Mouse (Mus musculus) kidney, embryonic 16.5 days (tissue): ENCODE measurements around the gene Gm9857. TPM values are rescaled to one million over a fixed set of nuclear protein-coding genes. Genes with fewer than 3 reads are reported as not detected.

Experiments
- ATAC-seq: fragments of 200-750 bp; cut with Nextera tagmentation; 2 replicates; pipeline ENCODE4 v1.8.0; 2017; ENCODE audit warnings: moderate TSS enrichment; ENCODE audit not compliant: low FRiP score, low TSS enrichment
- H3K27ac ChIP-seq: fragments of 300-500 bp; sonication (generic); 2 replicates; pipeline ENCODE4 v1.5.1; 2014; ENCODE audit warnings: low read length
- H3K27me3 ChIP-seq: fragments of 300-500 bp; sonication (generic); 2 replicates; pipeline ENCODE4 v1.6.1; 2014; ENCODE audit warnings: low read length, control low read depth, mixed read lengths; ENCODE audit not compliant: insufficient read depth
- H3K36me3 ChIP-seq: fragments of 300-500 bp; sonication (generic); 2 replicates; pipeline ENCODE4 v1.6.1; 2014; ENCODE audit warnings: low read length, control low read depth, mixed read lengths; ENCODE audit not compliant: insufficient read depth
- H3K4me1 ChIP-seq: fragments of 300-500 bp; sonication (generic); 2 replicates; pipeline ENCODE4 v1.6.1; 2014; ENCODE audit warnings: low read length, control low read depth, mixed read lengths; ENCODE audit not compliant: insufficient read depth
- H3K4me2 ChIP-seq: fragments of 300-500 bp; sonication (generic); replicated peaks from 2 replicates; pipeline ENCODE4 v1.6.1; 2014; ENCODE audit warnings: low read depth, low read length
- H3K4me3 ChIP-seq: fragments of 300-500 bp; sonication (generic); 2 replicates; pipeline ENCODE4 v1.5.1; 2014; ENCODE audit warnings: mild to moderate bottlenecking, low read length
- H3K9ac ChIP-seq: fragments of 300-500 bp; sonication (generic); replicated peaks from 2 replicates; pipeline ENCODE4 v1.6.1; 2014; ENCODE audit warnings: low read length
- H3K9me3 ChIP-seq: fragments of 300-500 bp; sonication (generic); 2 replicates; pipeline ENCODE4 v1.6.1; 2016; ENCODE audit warnings: low read length, control low read depth
- WGBS: fragments of 180-500 bp; shearing (Covaris S2); extraction: QIAGEN DNeasy Blood & Tissue Kit; methylation state at CpG from one replicate; pipeline ENCODE4 v1.1.7; 2014; 5-methylcytosine and 5-hydroxymethylcytosine counted together
- polyA plus RNA-seq: library from polyadenylated mRNA; unstranded; fragments of >200 nt; fragmentation: Nextera tagmentation; extraction: Ambion mirVana; gene quantifications from 2 replicates; pipeline ENCODE4 v1.2.1, GENCODE M21; 2015

Gm9857 gene
- polyA plus RNA-seq, 1 experiment from 2014 or later: not detected

DNA sequence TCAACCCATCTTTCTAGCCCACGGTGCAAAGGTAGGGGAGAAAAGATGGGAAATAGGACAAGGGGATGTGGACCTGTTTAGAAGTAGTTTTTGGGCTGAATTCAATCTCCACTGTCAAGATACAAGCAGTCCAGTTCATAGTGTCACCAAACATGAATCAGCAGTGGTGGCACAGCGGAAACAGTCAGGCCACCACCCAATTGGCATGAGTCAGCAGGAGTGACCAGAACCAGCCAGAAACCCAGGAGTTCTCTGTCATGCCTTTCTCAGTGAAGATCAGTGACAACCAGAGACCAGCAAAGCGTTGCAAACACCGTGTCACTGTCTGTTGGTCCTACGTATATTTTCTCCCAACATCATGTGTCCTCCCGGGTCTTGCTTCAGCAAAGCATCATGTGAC, 6.7 kb downstream of the Gm9857 start:
- no peak overlapping the region for H3K27ac ChIP-seq
- ATAC-seq: no peak
- H3K4me1 ChIP-seq: no peaks in the 10 kb centered on the region
- 91% methylated on average over 6 of the region's 6 CpGs for WGBS
- H3K4me2 ChIP-seq: no peak overlapping the region
- H3K4me3 ChIP-seq: no peak overlapping the region
- no peaks in the 10 kb centered on the region for H3K36me3 ChIP-seq
- H3K9ac ChIP-seq: no peak overlapping the region
- H3K9me3 ChIP-seq: peaks cover 9% of the 10 kb centered on the region
- no peaks in the 10 kb centered on the region for H3K27me3 ChIP-seq

DNA sequence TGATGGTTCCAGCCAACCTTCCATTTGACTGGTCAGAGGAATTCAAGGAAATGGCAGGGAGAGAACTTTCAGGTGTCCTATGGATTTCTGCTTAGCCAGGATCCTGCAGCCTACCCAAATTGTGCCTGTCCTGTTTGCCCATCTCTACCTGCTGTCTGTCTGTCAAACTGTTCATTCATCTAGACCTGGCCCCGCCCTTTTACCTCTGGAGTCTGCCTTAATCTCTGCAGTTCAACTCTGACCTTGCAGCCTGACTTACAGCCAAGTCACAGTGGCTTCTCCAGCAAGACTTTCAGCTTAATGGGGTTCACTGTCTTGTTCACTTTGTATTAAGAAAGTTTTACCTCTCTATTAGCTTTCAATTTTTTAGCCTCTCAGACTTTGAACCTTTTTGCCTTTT, 13.9 kb downstream of the Gm9857 start:
- Histone ChIP-seq H3K4me3 (no peak overlapping the region), H3K4me2 (no peak overlapping the region), H3K27ac (no peak overlapping the region), H3K27me3 (no peaks in the 10 kb centered on the region), H3K9me3 (peaks cover 6% of the 10 kb centered on the region; the same call in 1 of the 2 replicates), H3K9ac (no peak overlapping the region), H3K4me1 (no peaks in the 10 kb centered on the region), H3K36me3 (no peaks in the 10 kb centered on the region)
- WGBS: 84% methylated on average over 1 of the region's 1 CpGs
- ATAC-seq: no peak

DNA sequence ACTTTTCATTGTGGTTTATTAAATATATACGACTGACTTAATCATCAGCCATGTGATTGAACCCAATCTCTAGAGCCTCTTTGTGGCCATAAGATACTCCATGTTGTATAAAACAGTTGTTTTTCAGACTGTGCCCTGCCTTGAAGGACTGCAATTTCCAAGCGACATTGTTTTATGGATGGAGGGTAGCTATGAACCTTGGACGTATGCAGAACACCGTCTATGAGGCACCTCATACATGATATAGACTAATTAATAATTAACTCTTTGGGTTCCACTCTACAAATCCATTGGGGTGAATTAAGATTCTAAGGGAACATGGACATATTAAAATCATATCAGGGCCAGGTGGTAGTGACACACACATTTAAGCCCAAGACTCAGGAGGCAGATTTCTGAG, 14.6 kb downstream of the Gm9857 start:
- 91% methylated on average over 4 of the region's 4 CpGs for WGBS
- Histone ChIP-seq H3K4me2 (no peak overlapping the region), H3K27me3 (no peaks in the 10 kb centered on the region), H3K4me1 (no peaks in the 10 kb centered on the region), H3K27ac (no peak overlapping the region), H3K36me3 (no peaks in the 10 kb centered on the region), H3K9me3 (peaks cover 6% of the 10 kb centered on the region; the same call in 1 of the 2 replicates), H3K9ac (no peak overlapping the region), H3K4me3 (no peak overlapping the region)
- ATAC-seq: no peak

DNA sequence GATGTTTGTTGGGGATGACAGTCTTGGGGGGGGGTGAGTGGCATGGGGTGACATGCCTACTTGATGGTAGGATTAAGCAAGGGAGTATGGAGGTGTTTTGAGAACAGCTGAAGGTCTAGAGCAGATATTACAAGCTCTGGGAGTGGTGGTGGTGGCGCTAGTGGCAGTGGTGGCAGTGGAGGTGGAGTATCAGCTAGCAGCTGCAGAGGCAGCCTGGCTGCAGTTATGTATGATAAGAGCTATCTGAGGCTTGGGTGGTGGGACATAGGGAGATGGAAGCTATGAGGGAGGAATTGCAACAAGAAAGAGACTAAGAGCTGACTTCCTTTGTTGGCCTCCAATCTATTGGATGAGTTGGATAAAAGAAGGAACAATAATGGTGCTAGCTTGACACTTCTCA, 18.4 kb downstream of the Gm9857 start:
- WGBS: 91% methylated on average over 1 of the region's 1 CpGs
- Histone ChIP-seq H3K27ac (no peak overlapping the region), H3K4me3 (no peak overlapping the region), H3K9me3 (no peaks in the 10 kb centered on the region), H3K27me3 (no peaks in the 10 kb centered on the region), H3K9ac (no peak overlapping the region), H3K36me3 (no peaks in the 10 kb centered on the region), H3K4me1 (no peaks in the 10 kb centered on the region), H3K4me2 (no peak overlapping the region)
- no peak for ATAC-seq

DNA sequence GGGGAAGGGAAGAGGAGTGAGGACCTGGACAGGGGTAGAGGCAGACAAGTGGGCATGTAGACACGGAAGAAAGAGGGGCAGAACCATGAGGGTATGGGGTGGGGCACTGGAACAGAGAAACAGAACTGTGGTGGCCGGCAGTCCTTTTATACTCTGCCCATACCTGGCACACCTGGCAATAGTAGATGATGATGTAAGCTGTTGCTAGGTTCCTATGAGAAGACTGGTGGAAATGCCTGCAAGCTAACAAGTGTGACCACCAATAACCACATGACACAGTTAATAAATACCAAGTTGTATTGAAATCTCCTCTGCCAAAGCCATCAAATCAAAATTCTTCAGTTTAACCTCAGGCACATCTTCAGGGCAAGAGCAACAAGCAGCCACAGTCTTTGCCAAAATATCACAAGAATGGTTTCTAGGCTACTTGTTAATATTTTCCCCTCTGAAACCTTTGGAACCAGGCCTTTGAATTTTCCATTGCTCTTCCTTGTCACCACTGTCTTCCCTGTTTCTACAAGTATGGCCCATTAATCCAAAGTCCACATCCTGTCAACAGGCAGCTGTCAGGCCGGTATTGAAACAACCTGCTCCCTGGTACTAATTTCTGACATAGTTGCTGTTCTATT, 19.7 kb downstream of the Gm9857 start:
- no peak overlapping the region for H3K27ac ChIP-seq
- no peaks in the 10 kb centered on the region for H3K4me1 ChIP-seq
- no peak overlapping the region for H3K9ac ChIP-seq
- no peak overlapping the region for H3K4me2 ChIP-seq
- no peaks in the 10 kb centered on the region for H3K36me3 ChIP-seq
- H3K4me3 ChIP-seq: no peak overlapping the region
- no peaks in the 10 kb centered on the region for H3K27me3 ChIP-seq
- H3K9me3 ChIP-seq: no peaks in the 10 kb centered on the region
- 87% methylated on average over 3 of the region's 3 CpGs for WGBS
- ATAC-seq: no peak

DNA sequence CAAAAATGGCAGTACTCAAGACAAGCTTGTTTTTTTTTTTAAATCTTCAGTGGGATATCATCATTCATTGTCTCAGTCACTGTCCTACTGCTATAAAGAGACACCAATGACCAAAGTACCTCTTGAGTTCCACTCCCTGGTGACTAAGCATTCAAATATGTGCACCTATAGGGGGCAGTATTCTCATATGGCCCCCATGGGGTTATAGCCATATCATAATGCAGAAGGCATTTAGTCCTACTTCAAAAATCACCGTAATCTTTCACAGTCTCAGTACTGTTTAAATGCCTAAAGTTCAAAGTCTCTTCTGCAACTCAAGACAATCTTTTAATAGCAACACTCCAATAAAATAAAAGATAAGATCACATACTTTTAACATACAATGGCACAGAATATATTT, 21.4 kb downstream of the Gm9857 start:
- no peaks in the 10 kb centered on the region for H3K9me3 ChIP-seq
- no peaks in the 10 kb centered on the region for H3K36me3 ChIP-seq
- H3K9ac ChIP-seq: no peak overlapping the region
- H3K4me3 ChIP-seq: no peak overlapping the region
- H3K27ac ChIP-seq: no peak overlapping the region
- H3K27me3 ChIP-seq: no peaks in the 10 kb centered on the region
- ATAC-seq: no peak
- H3K4me1 ChIP-seq: no peaks in the 10 kb centered on the region
- H3K4me2 ChIP-seq: no peak overlapping the region
- 95% methylated on average over 1 of the region's 1 CpGs for WGBS

DNA sequence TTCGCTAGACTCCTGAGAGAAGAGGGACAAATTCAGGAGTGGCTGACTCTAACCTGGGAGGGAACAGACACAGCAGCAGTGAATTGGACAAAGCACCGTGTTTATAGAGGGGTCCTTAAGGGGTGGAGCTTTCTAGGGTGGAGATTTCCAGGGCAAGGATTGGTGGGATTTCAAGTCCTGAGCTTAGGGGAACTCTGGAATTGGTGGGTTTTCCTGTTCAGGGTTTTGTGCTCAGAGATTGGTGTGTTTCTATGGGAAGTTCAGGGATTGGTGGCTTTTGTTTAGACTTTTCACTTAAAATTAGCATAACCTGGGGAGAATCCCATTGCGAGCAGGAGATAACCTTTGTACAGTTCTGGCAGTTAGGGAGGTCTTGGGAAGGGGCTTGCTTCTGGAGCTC, 22.3 kb downstream of the Gm9857 start:
- Histone ChIP-seq H3K4me2 (no peak overlapping the region), H3K27ac (no peak overlapping the region), H3K9me3 (no peaks in the 10 kb centered on the region), H3K4me3 (no peak overlapping the region), H3K27me3 (no peaks in the 10 kb centered on the region), H3K4me1 (no peaks in the 10 kb centered on the region), H3K9ac (no peak overlapping the region), H3K36me3 (no peaks in the 10 kb centered on the region)
- 55% methylated on average over 3 of the region's 3 CpGs for WGBS
- no peak for ATAC-seq

DNA sequence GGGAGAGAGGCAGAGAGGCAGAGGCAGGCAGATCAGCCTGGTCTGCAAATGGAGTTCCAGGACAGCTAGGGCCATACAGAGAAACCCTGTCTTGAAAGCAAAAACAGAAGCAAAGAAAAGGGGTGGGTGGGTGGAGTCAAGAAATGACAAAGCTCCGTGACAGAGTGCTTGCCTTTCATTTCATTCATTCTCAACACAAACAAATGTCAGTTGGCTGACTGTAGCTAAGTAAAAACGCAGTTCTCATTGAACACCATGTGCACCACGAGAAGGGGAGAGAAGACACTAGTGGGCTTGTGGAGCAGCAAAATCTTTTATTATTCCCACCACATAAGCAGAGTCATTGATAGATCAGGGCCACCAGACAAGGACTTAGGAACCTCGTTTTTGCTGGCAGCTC, 23.4 kb downstream of the Gm9857 start:
- Histone ChIP-seq H3K4me2 (no peak overlapping the region), H3K27ac (no peak overlapping the region), H3K4me3 (no peak overlapping the region), H3K36me3 (no peaks in the 10 kb centered on the region), H3K4me1 (no peaks in the 10 kb centered on the region), H3K27me3 (no peaks in the 10 kb centered on the region), H3K9ac (no peak overlapping the region), H3K9me3 (no peaks in the 10 kb centered on the region)
- 55% methylated on average over 4 of the region's 4 CpGs for WGBS
- ATAC-seq: no peak

DNA sequence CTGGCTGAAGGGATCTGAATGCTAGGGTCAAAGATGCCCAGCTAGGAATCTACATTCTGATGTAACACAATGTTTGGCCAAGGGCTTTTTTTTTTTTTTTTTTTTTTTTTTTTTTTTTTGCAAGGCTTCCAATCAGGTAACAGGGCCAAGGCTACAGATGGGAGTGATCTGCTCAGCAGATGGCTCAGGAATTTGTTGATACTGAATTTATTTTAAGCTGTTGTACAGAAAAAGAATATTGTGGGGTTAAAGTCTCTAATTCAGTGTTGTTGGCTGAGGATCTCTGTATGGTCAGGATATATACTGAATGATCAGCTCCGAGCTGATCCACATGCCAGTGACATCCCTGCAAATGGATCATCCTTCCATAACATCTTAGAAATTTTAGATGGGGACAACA, 24.2 kb downstream of the Gm9857 start:
- no peak overlapping the region for H3K9ac ChIP-seq
- H3K36me3 ChIP-seq: no peaks in the 10 kb centered on the region
- no peaks in the 10 kb centered on the region for H3K4me1 ChIP-seq
- no peaks in the 10 kb centered on the region for H3K27me3 ChIP-seq
- H3K4me2 ChIP-seq: no peak overlapping the region
- no peak overlapping the region for H3K4me3 ChIP-seq
- 77% methylated on average over 1 of the region's 1 CpGs for WGBS
- no peak overlapping the region for H3K27ac ChIP-seq
- no peak for ATAC-seq
- H3K9me3 ChIP-seq: no peaks in the 10 kb centered on the region

DNA sequence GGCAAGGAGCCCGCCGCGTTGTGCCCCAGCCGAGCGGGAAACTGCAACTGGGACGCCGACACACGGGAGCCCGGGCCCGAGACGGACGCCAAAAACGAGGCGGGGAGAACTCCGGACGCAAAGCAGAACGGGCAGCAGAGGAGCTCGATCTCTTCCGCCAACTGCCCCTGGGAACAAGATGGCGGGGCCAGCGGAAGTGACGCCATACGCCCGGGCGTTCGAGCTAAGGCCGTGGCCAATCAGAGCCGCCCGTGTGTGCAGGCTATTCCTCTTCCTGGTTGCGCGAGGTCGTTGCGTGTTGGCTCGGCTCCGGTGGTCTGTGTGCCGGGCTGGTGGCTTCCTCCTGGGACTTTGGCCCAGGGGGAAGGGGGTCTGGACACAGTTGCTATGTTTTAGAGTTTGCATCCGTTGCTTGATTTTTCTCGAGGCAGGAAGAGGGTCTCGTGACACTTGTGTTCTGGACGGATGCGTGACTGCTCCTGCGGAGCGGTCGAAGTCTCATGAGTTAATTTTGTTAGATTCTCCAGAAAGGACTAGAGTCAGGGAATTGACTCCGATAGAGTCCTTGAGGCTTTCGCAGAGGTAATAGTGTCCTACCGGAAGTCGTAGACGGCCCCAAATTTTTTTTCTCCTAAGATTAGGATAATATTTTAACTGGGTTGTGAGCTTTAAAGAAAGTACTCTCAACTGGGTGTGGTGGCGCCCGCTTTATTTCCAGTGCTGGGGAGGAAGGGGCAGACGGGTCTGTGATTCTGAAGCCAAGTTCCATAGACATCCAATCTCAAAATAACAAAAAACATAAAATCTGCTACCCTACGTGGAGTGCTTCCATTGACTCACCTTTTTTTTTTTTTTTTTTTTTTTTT, 28.5 kb downstream of the Gm9857 start, which contains the start of gene Prpf38b:
Gene Prpf38b (minus strand): TSS at position 180 of the 866 bp plus-strand sequence.
- peak within 1 kb of the TSS; percentile 82 for H3K4me3 ChIP-seq
- peak within 1 kb of the TSS; percentile 95 for H3K4me2 ChIP-seq
- no peaks in the 10 kb centered on the region for H3K27me3 ChIP-seq
- H3K9ac ChIP-seq: peak within 1 kb of the TSS; percentile 93
- WGBS: under 1% methylated on average over 53 of the region's 53 CpGs
- H3K4me1 ChIP-seq: peaks cover 13% of the 10 kb centered on the region
- no peaks in the 10 kb centered on the region for H3K9me3 ChIP-seq
- peak; percentile 99 for ATAC-seq
- H3K27ac ChIP-seq: peak within 1 kb of the TSS; percentile 100
- H3K36me3 ChIP-seq: peaks cover 10% of the 10 kb centered on the region
